Mouse (Mus musculus): ENCODE measurements around the gene Birc7. TPM values are rescaled to one million over a fixed set of nuclear protein-coding genes. Genes with fewer than 3 reads are reported as not detected.

Birc7 gene
- polyA plus RNA-seq, 1 experiment, result 1.0 TPM

- Histone ChIP-seq H3K27me3 (ENCODE audit: control insufficient read depth, insufficient read depth, low read length) (no peaks in the 10 kb centered on the region), H3K4me3 (replicated peaks; ENCODE audit: insufficient read depth, low read depth, low read length) (no peak overlapping the region), H3K4me1 (ENCODE audit: control insufficient read depth, insufficient read depth, low read length) (peaks cover 43% of the 10 kb centered on the region), H3K27ac (ENCODE audit: insufficient read depth, low read length) (peak overlapping the region; percentile 8)
- TF ChIP-seq CTCF (IDR thresholded peaks at IDR 0.05; ENCODE audit: borderline replicate concordance, insufficient read depth, low read depth, low read length) (no peak), POLR2A (IDR thresholded peaks at IDR 0.05; ENCODE audit: borderline replicate concordance, insufficient read depth, low read length) (peak; percentile 12; the same call in 1 of the 2 replicates)
- peak; percentile 58 to 60 for DNase-seq
- 25% methylated on average over 11 of the region's 11 CpGs for WGBS
Measured at GRCm38 (mm10) chr2:180895837-180896525, 32.8 kb upstream of the Birc7 start.

GRCm38 (mm10) chr2:180896819-180897625, 31.8 kb upstream of the Birc7 start:
- H3K4me3 ChIP-seq (replicated peaks; ENCODE audit: insufficient read depth, low read depth, low read length), result no peak overlapping the region
- DNase-seq, result peak; percentile 42 to 51
- TF ChIP-seq POLR2A (IDR thresholded peaks at IDR 0.05; ENCODE audit: borderline replicate concordance, insufficient read depth, low read length), result peak; percentile 4; the same call in 1 of the 2 replicates
- TF ChIP-seq CTCF (IDR thresholded peaks at IDR 0.05; ENCODE audit: borderline replicate concordance, insufficient read depth, low read depth, low read length), result no peak
- peaks cover 40% of the 10 kb centered on the region for H3K4me1 ChIP-seq (ENCODE audit: control insufficient read depth, insufficient read depth, low read length)
- peak overlapping the region; percentile 8 for H3K27ac ChIP-seq (ENCODE audit: insufficient read depth, low read length)
- H3K27me3 ChIP-seq (ENCODE audit: control insufficient read depth, insufficient read depth, low read length), result no peaks in the 10 kb centered on the region
- WGBS, result 44% methylated on average over 15 of the region's 15 CpGs

GRCm38 (mm10) chr2:180897857-180898256, 31.0 kb upstream of the Birc7 start:
- H3K27ac ChIP-seq (ENCODE audit: insufficient read depth, low read length), result no peak overlapping the region
- 31% methylated on average over 6 of the region's 6 CpGs for WGBS
- peaks cover 40% of the 10 kb centered on the region for H3K4me1 ChIP-seq (ENCODE audit: control insufficient read depth, insufficient read depth, low read length)

GRCm38 (mm10) chr2:180902086-180902485, 26.7 kb upstream of the Birc7 start:
- Histone ChIP-seq H3K27ac (ENCODE audit: insufficient read depth, low read length) (no peak overlapping the region), H3K4me1 (ENCODE audit: control insufficient read depth, insufficient read depth, low read length) (peaks cover 20% of the 10 kb centered on the region), H3K4me3 (replicated peaks; ENCODE audit: insufficient read depth, low read depth, low read length) (no peak overlapping the region), H3K27me3 (ENCODE audit: control insufficient read depth, insufficient read depth, low read length) (no peaks in the 10 kb centered on the region)
- peak in 1 of 2 experiments; percentile 59 for DNase-seq
- TF ChIP-seq CTCF (IDR thresholded peaks at IDR 0.05; ENCODE audit: borderline replicate concordance, insufficient read depth, low read depth, low read length) (peak; percentile 41; the same call in 1 of the 2 replicates), POLR2A (IDR thresholded peaks at IDR 0.05; ENCODE audit: borderline replicate concordance, insufficient read depth, low read length) (no peak)
- 32% methylated on average over 2 of the region's 2 CpGs for WGBS

More at GRCm38 (mm10) chr2:180897857-180898256, 31.0 kb upstream of the Birc7 start:
- TF ChIP-seq CTCF (IDR thresholded peaks at IDR 0.05; ENCODE audit: borderline replicate concordance, insufficient read depth, low read depth, low read length) (no peak), POLR2A (IDR thresholded peaks at IDR 0.05; ENCODE audit: borderline replicate concordance, insufficient read depth, low read length) (peak; percentile 49; the same call in 1 of the 2 replicates)
- DNase-seq, result peak in 1 of 2 experiments; percentile 50
- Histone ChIP-seq H3K27me3 (ENCODE audit: control insufficient read depth, insufficient read depth, low read length) (no peaks in the 10 kb centered on the region), H3K4me3 (replicated peaks; ENCODE audit: insufficient read depth, low read depth, low read length) (no peak overlapping the region)

- Histone ChIP-seq H3K27ac (ENCODE audit: insufficient read depth, low read length) (no peak overlapping the region), H3K4me1 (ENCODE audit: control insufficient read depth, insufficient read depth, low read length) (no peaks in the 10 kb centered on the region), H3K27me3 (ENCODE audit: control insufficient read depth, insufficient read depth, low read length) (no peaks in the 10 kb centered on the region), H3K4me3 (replicated peaks; ENCODE audit: insufficient read depth, low read depth, low read length) (no peak overlapping the region)
- TF ChIP-seq CTCF (IDR thresholded peaks at IDR 0.05; ENCODE audit: borderline replicate concordance, insufficient read depth, low read depth, low read length) (no peak), POLR2A (IDR thresholded peaks at IDR 0.05; ENCODE audit: borderline replicate concordance, insufficient read depth, low read length) (no peak)
- WGBS, result 91% methylated on average over 18 of the region's 18 CpGs
- no peak for DNase-seq
Measured at GRCm38 (mm10) chr2:180904435-180905208, 24.2 kb upstream of the Birc7 start.

- Histone ChIP-seq H3K4me1 (ENCODE audit: control insufficient read depth, insufficient read depth, low read length) (no peaks in the 10 kb centered on the region; the same call in 1 of the 2 replicates), H3K27me3 (ENCODE audit: control insufficient read depth, insufficient read depth, low read length) (no peaks in the 10 kb centered on the region), H3K4me3 (replicated peaks; ENCODE audit: insufficient read depth, low read depth, low read length) (no peak overlapping the region), H3K27ac (ENCODE audit: insufficient read depth, low read length) (no peak overlapping the region)
- TF ChIP-seq CTCF (IDR thresholded peaks at IDR 0.05; ENCODE audit: borderline replicate concordance, insufficient read depth, low read depth, low read length), result no peak
- no peak for TF ChIP-seq POLR2A (IDR thresholded peaks at IDR 0.05; ENCODE audit: borderline replicate concordance, insufficient read depth, low read length)
- WGBS, result 57% methylated on average over 5 of the region's 5 CpGs
- DNase-seq, result no peak
Measured at GRCm38 (mm10) chr2:180905556-180906221, 23.1 kb upstream of the Birc7 start.

GRCm38 (mm10) chr2:180910928-180911327, 17.9 kb upstream of the Birc7 start:
- WGBS, result 86% methylated on average over 12 of the region's 12 CpGs
- H3K27ac ChIP-seq (ENCODE audit: insufficient read depth, low read length), result no peak overlapping the region
- TF ChIP-seq POLR2A (IDR thresholded peaks at IDR 0.05; ENCODE audit: borderline replicate concordance, insufficient read depth, low read length) (no peak), CTCF (IDR thresholded peaks at IDR 0.05; ENCODE audit: borderline replicate concordance, insufficient read depth, low read depth, low read length) (no peak)
- no peaks in the 10 kb centered on the region; the same call in 1 of the 2 replicates for H3K4me1 ChIP-seq (ENCODE audit: control insufficient read depth, insufficient read depth, low read length)
- no peaks in the 10 kb centered on the region for H3K27me3 ChIP-seq (ENCODE audit: control insufficient read depth, insufficient read depth, low read length)
- H3K4me3 ChIP-seq (replicated peaks; ENCODE audit: insufficient read depth, low read depth, low read length), result no peak overlapping the region
- no peak for DNase-seq

All from cerebellum, adult 2 months (tissue).